Mouse (Mus musculus) megakaryocyte, embryonic 14.5 days (primary cell): Measurements from ENCODE around the gene Myb.

Experiments used
- FLI1 ChIP-seq: IDR thresholded peaks from 2 replicates; pipeline ENCODE4 v1.6.1; 2012; ENCODE audit warnings: low read length, inconsistent platforms, mixed read lengths
- GATA1 ChIP-seq: IDR thresholded peaks from 3 replicates; pipeline ENCODE4 v1.6.1; 2012; ENCODE audit warnings: mixed read lengths, low read length, inconsistent platforms, borderline replicate concordance

GRCm38 (mm10) chr10:21161359-21162094 is 743 bp upstream of the Myb start:
- TF ChIP-seq GATA1 (no peak), FLI1 (no peak)
